Mouse (Mus musculus) olfactory bulb, adult 2 months (tissue): ENCODE results near the gene Map3k7cl.

ENCODE experiments used
- CTCF ChIP-seq: fragments of 200-500 bp; IDR thresholded peaks from 2 replicates; pipeline ENCODE4 v1.5.1; 2012; ENCODE audit warnings: low read depth, mild to moderate bottlenecking, low read length, moderate library complexity; ENCODE audit not compliant: insufficient read depth
- POLR2A ChIP-seq: fragments of 200-500 bp; IDR thresholded peaks from 2 replicates; pipeline ENCODE4 v1.6.1; 2012; ENCODE audit warnings: mild to moderate bottlenecking, low read depth, low read length, moderate library complexity; ENCODE audit not compliant: insufficient read depth

GRCm38 (mm10) chr16:87625816-87626215, 72.7 kb downstream of the Map3k7cl start:
- TF ChIP-seq CTCF (no peak), POLR2A (no peak)
